Mouse (Mus musculus): ENCODE data around the gene Adamts17. TPM values are rescaled to one million over a fixed set of nuclear protein-coding genes. Genes with fewer than 3 reads are reported as not detected.
A peak's percentile ranks its signal among the peaks of the same experiment; 100 is the strongest.

The Adamts17 gene
- total and polyA plus RNA-seq, 2 experiments from 2014 or later: 3.9 to 14.8 TPM

DNA sequence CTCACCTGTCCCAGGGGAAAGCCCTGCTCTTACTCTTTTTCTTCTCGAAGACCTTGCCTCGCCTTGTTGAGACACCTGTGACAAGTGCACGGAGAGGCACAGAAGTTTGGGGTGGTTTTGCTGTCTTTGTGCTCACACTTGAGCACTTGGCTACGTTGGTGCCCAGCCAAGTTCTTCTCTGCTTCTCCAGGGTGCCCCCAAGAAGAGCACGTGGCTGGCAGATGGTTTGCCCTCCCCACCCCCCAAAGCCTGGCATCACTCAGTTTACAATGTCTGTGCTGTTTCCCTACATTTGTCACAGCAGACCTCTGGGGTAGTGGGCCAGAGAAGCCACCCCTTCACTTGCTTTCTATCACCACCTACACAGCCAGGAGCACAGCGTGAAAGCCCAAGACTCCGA lies 1.6 kb downstream of the Adamts17 start:
- ATAC-seq (no peak), DNase-seq (ENCODE audit: low spot score) (peak; percentile 32)
- Histone ChIP-seq H3K36me3 (ENCODE audit: insufficient read depth, low read length) (no peaks in the 10 kb centered on the region), H3K9ac (replicated peaks; ENCODE audit: low read length) (no peak overlapping the region), H3K9me3 (ENCODE audit: low read length) (no peaks in the 10 kb centered on the region), H3K27me3 (ENCODE audit: insufficient read depth, low read length) (no peaks in the 10 kb centered on the region), H3K4me2 (ENCODE audit: low read depth, low read length) (peak overlapping the region; percentile 96), H3K4me1 (ENCODE audit: insufficient read depth, low read length) (peaks cover 6% of the 10 kb centered on the region; the same call in 1 of the 2 replicates), H3K4me3 (ENCODE audit: low read length) (peak overlapping the region; percentile 56), H3K27ac (no peak overlapping the region)
- TF ChIP-seq CTCF (IDR thresholded peaks at IDR 0.05; ENCODE audit: low read depth): no peak
- 58% methylated on average over 7 of the region's 7 CpGs for WGBS

DNA sequence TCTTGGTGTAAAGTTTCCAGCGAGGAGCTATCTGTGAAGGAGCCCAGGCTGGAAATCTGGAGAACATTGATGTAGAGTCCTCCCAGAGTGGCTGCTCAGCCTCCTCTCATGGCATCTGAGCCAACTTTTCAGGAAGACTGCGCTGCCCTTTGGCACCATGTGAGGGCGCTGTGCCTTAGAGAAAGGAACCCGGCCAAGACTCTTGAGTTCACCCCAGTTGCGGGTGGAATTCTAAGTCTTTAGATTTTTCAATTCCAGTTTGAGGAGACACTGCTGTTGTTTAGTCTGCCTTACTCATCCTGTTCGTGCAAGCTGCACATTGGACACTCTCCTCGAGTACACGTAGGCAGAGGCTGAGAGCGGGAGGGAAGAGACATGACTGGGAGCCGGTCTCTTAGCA lies 2.5 kb downstream of the Adamts17 start:
- H3K9me3 ChIP-seq (ENCODE audit: low read length): no peaks in the 10 kb centered on the region
- H3K27me3 ChIP-seq (ENCODE audit: insufficient read depth, low read length): no peaks in the 10 kb centered on the region
- no peak overlapping the region for H3K27ac ChIP-seq
- H3K4me2 ChIP-seq (ENCODE audit: low read depth, low read length): no peak overlapping the region
- peak; percentile 88 for DNase-seq (ENCODE audit: low spot score)
- 55% methylated on average over 10 of the region's 10 CpGs for WGBS
- H3K4me3 ChIP-seq (ENCODE audit: low read length): no peak overlapping the region
- H3K36me3 ChIP-seq (ENCODE audit: insufficient read depth, low read length): no peaks in the 10 kb centered on the region
- peaks cover 6% of the 10 kb centered on the region; the same call in 1 of the 2 replicates for H3K4me1 ChIP-seq (ENCODE audit: insufficient read depth, low read length)
- no peak for ATAC-seq
- peak; percentile 87 for TF ChIP-seq CTCF (IDR thresholded peaks at IDR 0.05; ENCODE audit: low read depth)
- H3K9ac ChIP-seq (replicated peaks; ENCODE audit: low read length): no peak overlapping the region

GRCm38 (mm10) chr7:66843846-66844245 lies 4.3 kb downstream of the Adamts17 start:
- Histone ChIP-seq H3K9ac (replicated peaks; ENCODE audit: low read length) (no peak overlapping the region), H3K4me1 (ENCODE audit: insufficient read depth, low read length) (peaks cover 6% of the 10 kb centered on the region; the same call in 1 of the 2 replicates), H3K4me2 (ENCODE audit: low read depth, low read length) (no peak overlapping the region), H3K27ac (no peak overlapping the region), H3K27me3 (ENCODE audit: insufficient read depth, low read length) (no peaks in the 10 kb centered on the region), H3K36me3 (ENCODE audit: insufficient read depth, low read length) (no peaks in the 10 kb centered on the region), H3K4me3 (ENCODE audit: low read length) (no peak overlapping the region), H3K9me3 (ENCODE audit: low read length) (no peaks in the 10 kb centered on the region)
- ATAC-seq (no peak), DNase-seq (ENCODE audit: low spot score) (no peak)
- 89% methylated on average over 2 of the region's 2 CpGs for WGBS
- no peak for TF ChIP-seq CTCF (IDR thresholded peaks at IDR 0.05; ENCODE audit: low read depth)

DNA sequence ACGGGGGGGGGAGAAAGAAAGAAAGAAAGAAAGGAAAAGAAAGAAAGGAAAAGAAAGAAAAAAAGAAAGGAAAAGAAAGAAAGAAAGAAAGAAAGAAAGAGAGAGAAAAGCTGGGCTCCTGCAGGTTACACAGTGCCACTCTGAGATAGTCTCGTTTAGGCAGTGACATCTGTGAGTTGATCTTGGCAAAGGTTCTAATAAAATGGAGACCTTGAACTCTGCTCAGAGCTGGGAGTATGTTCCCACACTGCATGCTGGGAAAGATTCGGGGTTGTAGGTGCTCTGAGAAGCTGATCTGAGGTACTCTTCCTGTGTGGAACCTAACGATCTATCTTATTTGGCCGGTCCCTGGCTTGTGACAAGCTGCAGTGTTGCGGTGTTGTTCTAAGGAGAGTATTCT lies 7.0 kb downstream of the Adamts17 start:
- H3K4me2 ChIP-seq (ENCODE audit: low read depth, low read length): no peak overlapping the region
- DNase-seq (ENCODE audit: low spot score): no peak
- H3K4me3 ChIP-seq (ENCODE audit: low read length): no peak overlapping the region
- WGBS: 78% methylated on average over 6 of the region's 6 CpGs
- H3K4me1 ChIP-seq (ENCODE audit: insufficient read depth, low read length): no peaks in the 10 kb centered on the region
- no peaks in the 10 kb centered on the region for H3K9me3 ChIP-seq (ENCODE audit: low read length)
- no peak overlapping the region for H3K9ac ChIP-seq (replicated peaks; ENCODE audit: low read length)
- H3K27me3 ChIP-seq (ENCODE audit: insufficient read depth, low read length): no peaks in the 10 kb centered on the region
- no peak for TF ChIP-seq CTCF (IDR thresholded peaks at IDR 0.05; ENCODE audit: low read depth)
- H3K27ac ChIP-seq: no peak overlapping the region
- H3K36me3 ChIP-seq (ENCODE audit: insufficient read depth, low read length): no peaks in the 10 kb centered on the region
- ATAC-seq: no peak

GRCm38 (mm10) chr7:66847299-66847698 lies 7.8 kb downstream of the Adamts17 start:
- Histone ChIP-seq H3K27ac (no peak overlapping the region), H3K36me3 (ENCODE audit: insufficient read depth, low read length) (no peaks in the 10 kb centered on the region), H3K4me1 (ENCODE audit: insufficient read depth, low read length) (no peaks in the 10 kb centered on the region), H3K4me2 (ENCODE audit: low read depth, low read length) (no peak overlapping the region), H3K27me3 (ENCODE audit: insufficient read depth, low read length) (no peaks in the 10 kb centered on the region), H3K4me3 (ENCODE audit: low read length) (no peak overlapping the region), H3K9me3 (ENCODE audit: low read length) (no peaks in the 10 kb centered on the region), H3K9ac (replicated peaks; ENCODE audit: low read length) (no peak overlapping the region)
- DNase-seq (ENCODE audit: low spot score) (no peak), ATAC-seq (peak; percentile 24; the same call in 1 of the 2 replicates)
- no peak for TF ChIP-seq CTCF (IDR thresholded peaks at IDR 0.05; ENCODE audit: low read depth)
- WGBS: 81% methylated on average over 9 of the region's 9 CpGs

DNA sequence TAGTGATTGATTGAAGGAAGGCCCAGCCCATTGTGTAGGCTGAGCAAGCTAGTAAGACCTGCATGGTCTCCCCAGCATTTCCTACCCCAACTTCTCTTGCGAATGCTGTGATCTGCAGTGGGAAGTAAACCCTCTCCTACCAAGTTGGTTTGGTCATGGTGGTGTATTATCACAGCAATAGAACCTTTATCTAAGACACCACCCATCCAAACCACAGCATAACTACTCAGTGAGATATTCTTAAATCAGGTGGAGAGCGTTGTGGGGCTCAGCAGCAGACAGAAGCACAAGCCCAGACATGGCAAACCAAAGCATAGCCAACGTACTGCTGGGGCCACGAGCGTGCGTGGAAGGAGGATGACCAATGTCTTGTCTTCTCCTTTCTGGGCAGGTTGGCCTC lies 9.8 kb downstream of the Adamts17 start:
- TF ChIP-seq CTCF (IDR thresholded peaks at IDR 0.05; ENCODE audit: low read depth): no peak
- H3K27ac ChIP-seq: no peak overlapping the region
- no peak overlapping the region for H3K4me2 ChIP-seq (ENCODE audit: low read depth, low read length)
- H3K4me3 ChIP-seq (ENCODE audit: low read length): no peak overlapping the region
- WGBS: 88% methylated on average over 6 of the region's 6 CpGs
- no peaks in the 10 kb centered on the region for H3K27me3 ChIP-seq (ENCODE audit: insufficient read depth, low read length)
- H3K9ac ChIP-seq (replicated peaks; ENCODE audit: low read length): no peak overlapping the region
- ATAC-seq (no peak), DNase-seq (ENCODE audit: low spot score) (no peak)
- H3K4me1 ChIP-seq (ENCODE audit: insufficient read depth, low read length): no peaks in the 10 kb centered on the region
- no peaks in the 10 kb centered on the region for H3K36me3 ChIP-seq (ENCODE audit: insufficient read depth, low read length)
- no peaks in the 10 kb centered on the region for H3K9me3 ChIP-seq (ENCODE audit: low read length)

GRCm38 (mm10) chr7:66852164-66852563 lies 12.6 kb downstream of the Adamts17 start:
- Histone ChIP-seq H3K4me3 (ENCODE audit: low read length) (no peak overlapping the region), H3K9me3 (ENCODE audit: low read length) (no peaks in the 10 kb centered on the region), H3K27me3 (ENCODE audit: insufficient read depth, low read length) (no peaks in the 10 kb centered on the region), H3K27ac (no peak overlapping the region), H3K9ac (replicated peaks; ENCODE audit: low read length) (no peak overlapping the region), H3K4me1 (ENCODE audit: insufficient read depth, low read length) (no peaks in the 10 kb centered on the region), H3K4me2 (ENCODE audit: low read depth, low read length) (no peak overlapping the region), H3K36me3 (ENCODE audit: insufficient read depth, low read length) (no peaks in the 10 kb centered on the region)
- no peak for TF ChIP-seq CTCF (IDR thresholded peaks at IDR 0.05; ENCODE audit: low read depth)
- no peak for ATAC-seq
- WGBS: 75% methylated on average over 3 of the region's 3 CpGs
- no peak for DNase-seq (ENCODE audit: low spot score)

Measured in hindbrain, postnatal 0 days (tissue).